Mouse (Mus musculus) CH12.LX (cell line): Measurements from ENCODE around the gene Ptprd. TPM values are rescaled to one million over a fixed set of nuclear protein-coding genes. Genes with fewer than 3 reads are reported as not detected.

Experiments used
- DNase-seq: peaks from one replicate; pipeline ENCODE4 v3.0.0-alpha.2; 2013; ENCODE audit errors: extremely low read depth
- H3K27ac ChIP-seq: 2 replicates; pipeline ENCODE4 v1.5.1; 2012; ENCODE audit warnings: low read depth, mild to moderate bottlenecking, control low read depth, moderate library complexity; ENCODE audit not compliant: insufficient read depth
- H3K27me3 ChIP-seq: replicated peaks from 2 replicates; pipeline ENCODE3; 2012; ENCODE audit warnings: inconsistent platforms
- H3K36me3 ChIP-seq, 2 experiments: replicated peaks in 1 of 2; 2 replicates each; pipeline versions ENCODE3 to v1.6.1; 2012; ENCODE audit warnings: inconsistent platforms in 1 of 2, low read length in 1 of 2, mild to moderate bottlenecking in 1 of 2, mixed read lengths in 1 of 2, moderate library complexity in 1 of 2; ENCODE audit not compliant: control insufficient read depth in 1 of 2, insufficient read depth in 1 of 2
- H3K4me1 ChIP-seq, 2 experiments: 2 replicates each; pipeline ENCODE4 v1.6.1; 2012; ENCODE audit warnings: inconsistent platforms in 1 of 2, moderate library complexity in 1 of 2; ENCODE audit not compliant: insufficient read depth in 2 of 2, control insufficient read depth in 1 of 2
- H3K4me2 ChIP-seq: 2 replicates; pipeline ENCODE4 v1.6.1; 2012; ENCODE audit warnings: low read depth, mild to moderate bottlenecking, control low read depth; ENCODE audit not compliant: poor library complexity, insufficient read depth, severe bottlenecking
- H3K4me3 ChIP-seq, 3 experiments: fragments of 150-350 bp in 1 of 3; sonication (generic) in 1 of 3; replicated peaks in 1 of 3; 2 replicates each; pipeline versions ENCODE3 to v1.5.1; 2011 to 2012; ENCODE audit warnings: low read depth in 2 of 3, low read length in 2 of 3, mild to moderate bottlenecking in 2 of 3, moderate library complexity in 2 of 3, control low read depth in 1 of 3, improper control_type of control experiment in 1 of 3, inconsistent platforms in 1 of 3, mixed read lengths in 1 of 3; ENCODE audit not compliant: poor library complexity in 1 of 3
- H3K79me2 ChIP-seq: replicated peaks from 2 replicates; pipeline ENCODE4 v1.6.1; 2012; ENCODE audit warnings: mild to moderate bottlenecking, moderate library complexity; ENCODE audit not compliant: control insufficient read depth, poor library complexity, insufficient read depth, severe bottlenecking; ENCODE audit errors: extremely low read depth
- H3K9ac ChIP-seq: 2 replicates; pipeline ENCODE4 v1.6.1; 2012; ENCODE audit warnings: low read depth, mild to moderate bottlenecking, control low read depth, moderate library complexity; ENCODE audit not compliant: insufficient read depth
- H3K9me3 ChIP-seq: replicated peaks from 2 replicates; pipeline ENCODE3; 2012; ENCODE audit warnings: low read length, inconsistent platforms, mixed read lengths
- CTCF ChIP-seq, 2 experiments: IDR thresholded peaks in 1 of 2; conservative IDR thresholded peaks in 1 of 2; 2 replicates each; pipeline ENCODE4 v1.5.1; 2011 to 2012; ENCODE audit warnings: low read depth in 2 of 2, low read length in 2 of 2, improper control_type of control experiment in 1 of 2, inconsistent platforms in 1 of 2, mild to moderate bottlenecking in 1 of 2, moderate library complexity in 1 of 2
- E2F4 ChIP-seq: IDR thresholded peaks from 2 replicates; pipeline ENCODE4 v1.6.1; 2011; ENCODE audit warnings: low read depth, low read length, improper control_type of control experiment; ENCODE audit not compliant: insufficient replicate concordance
- ETS1 ChIP-seq: conservative IDR thresholded peaks from 2 replicates; pipeline ENCODE4 v1.6.1; 2012; ENCODE audit warnings: low read depth, mild to moderate bottlenecking, inconsistent platforms, low read length, improper control_type of control experiment, moderate library complexity
- JUND ChIP-seq: conservative IDR thresholded peaks from 2 replicates; pipeline ENCODE4 v1.6.1; 2011; ENCODE audit warnings: low read depth, low read length, improper control_type of control experiment
- KAT2A ChIP-seq: IDR thresholded peaks from 2 replicates; pipeline ENCODE4 v1.6.1; 2012; ENCODE audit warnings: low read length, improper control_type of control experiment, inconsistent platforms; ENCODE audit not compliant: insufficient replicate concordance
- MAFK ChIP-seq: IDR thresholded peaks from 2 replicates; pipeline ENCODE4 v1.6.1; 2011; ENCODE audit warnings: low read length, improper control_type of control experiment; ENCODE audit not compliant: insufficient replicate concordance
- MAZ ChIP-seq: IDR thresholded peaks from 2 replicates; pipeline ENCODE4 v1.6.1; 2012; ENCODE audit warnings: low read depth, mild to moderate bottlenecking, inconsistent platforms, low read length, improper control_type of control experiment, moderate library complexity
- MEF2A ChIP-seq: IDR thresholded peaks from 2 replicates; pipeline ENCODE4 v1.6.1; 2014; ENCODE audit warnings: low read depth, mild to moderate bottlenecking, inconsistent platforms, low read length, improper control_type of control experiment, borderline replicate concordance
- MYC ChIP-seq: IDR thresholded peaks from 2 replicates; pipeline ENCODE4 v1.6.1; 2011; ENCODE audit warnings: low read depth, mild to moderate bottlenecking, improper control_type of control experiment, low read length
- PAX5 ChIP-seq: IDR thresholded peaks from 2 replicates; pipeline ENCODE4 v1.6.1; 2012; ENCODE audit warnings: low read length, inconsistent platforms, mixed read lengths
- RCOR1 ChIP-seq: conservative IDR thresholded peaks from 2 replicates; pipeline ENCODE4 v1.6.1; 2012; ENCODE audit warnings: low read depth, mild to moderate bottlenecking, inconsistent platforms, low read length, improper control_type of control experiment
- SMC3 ChIP-seq: IDR thresholded peaks from 2 replicates; pipeline ENCODE4 v1.6.1; 2011; ENCODE audit warnings: low read depth, low read length, improper control_type of control experiment
- TBP ChIP-seq: conservative IDR thresholded peaks from 2 replicates; pipeline ENCODE4 v1.6.1; 2011; ENCODE audit warnings: low read depth, low read length, improper control_type of control experiment
- TCF12 ChIP-seq: IDR thresholded peaks from 2 replicates; pipeline ENCODE4 v1.6.1; 2014; ENCODE audit warnings: low read depth, mild to moderate bottlenecking, inconsistent platforms, low read length, improper control_type of control experiment
- USF2 ChIP-seq: conservative IDR thresholded peaks from 2 replicates; pipeline ENCODE4 v1.6.1; 2011; ENCODE audit warnings: low read depth, low read length, improper control_type of control experiment
- ZKSCAN1 ChIP-seq: IDR thresholded peaks from 2 replicates; pipeline ENCODE4 v1.6.1; 2012; ENCODE audit warnings: low read depth, inconsistent platforms, low read length, improper control_type of control experiment, borderline replicate concordance
- ZNF384 ChIP-seq: IDR thresholded peaks from 2 replicates; pipeline ENCODE4 v1.6.1; 2012; ENCODE audit warnings: low read depth, low read length, improper control_type of control experiment, inconsistent platforms
- dilution Hi-C: fragments of 300-500 bp; cut with MboI; formaldehyde crosslinking; loops from 2 replicates; pipeline ENCODE4 v1.14.3; 2020; ENCODE audit warnings: low sequenced_read_pairs; ENCODE audit not compliant: extremely low pct_unique_long_range_greater_than_20kb, extremely low pct_ligation_motif_present
- in situ Hi-C: fragments of 300-500 bp; cut with MboI; formaldehyde crosslinking; loops from 3 replicates; pipeline ENCODE4 v1.14.3; 2019; ENCODE audit warnings: low sequenced_read_pairs, low pct_ligation_motif_present, low pct_unique_long_range_greater_than_20kb, mixed read lengths
- polyA plus RNA-seq: library from polyadenylated mRNA; unstranded; fragments of >175 nt; gene quantifications from 2 replicates; pipeline ENCODE4 v1.2.1, GENCODE M21; 2012; ENCODE audit warnings: low read depth; ENCODE audit not compliant: insufficient read length
- total RNA-seq, 2 experiments: library from RNA; depleted of rRNA; stranded (reverse); fragments of 300-350 nt in 1 of 2; fragments of >200 nt in 1 of 2; gene quantifications; 2 replicates each; pipeline ENCODE4 v1.2.3; 2012 to 2014

Gene Ptprd
- total and polyA plus RNA-seq, 3 experiments, result not detected

GRCm38 (mm10) chr4:77327198-77327597, 884.6 kb downstream of the Ptprd start:
- no peak for DNase-seq
- dilution Hi-C loops, result no loop called here

GRCm38 (mm10) chr4:77317060-77317680, 894.6 kb downstream of the Ptprd start:
- no peaks in the 10 kb centered on the region for H3K36me3 ChIP-seq
- H3K27me3 ChIP-seq, result no peaks in the 10 kb centered on the region
- in situ Hi-C loops, result no loop called here
- H3K9ac ChIP-seq, result no peak overlapping the region
- no peak for TF ChIP-seq MEF2A
- no peak for TF ChIP-seq KAT2A
- no peak for TF ChIP-seq ZNF384
- TF ChIP-seq TBP, result no peak
- TF ChIP-seq ZKSCAN1, result no peak
- TF ChIP-seq RCOR1, result no peak
- TF ChIP-seq MYC, result no peak
- no peak for TF ChIP-seq USF2
- TF ChIP-seq MAFK, result no peak
- TF ChIP-seq MAZ, result no peak
- TF ChIP-seq, all 38 proteins: peak for 0
- Histone ChIP-seq H3K27ac (no peak overlapping the region), H3K4me3 (no peak overlapping the region), H3K79me2 (no peaks in the 10 kb centered on the region), H3K9me3 (peaks cover 23% of the 10 kb centered on the region), H3K4me2 (no peak overlapping the region), H3K4me1 (no peaks in the 10 kb centered on the region)
- DNase-seq, result no peak
- dilution Hi-C loops, result no loop called here

More at GRCm38 (mm10) chr4:77327198-77327597, 884.6 kb downstream of the Ptprd start:
- in situ Hi-C loops, result no loop called here
- Histone ChIP-seq H3K9me3 (peaks cover 15% of the 10 kb centered on the region), H3K9ac (no peak overlapping the region), H3K4me3 (no peak overlapping the region), H3K4me1 (no peaks in the 10 kb centered on the region), H3K36me3 (no peaks in the 10 kb centered on the region), H3K27ac (no peak overlapping the region), H3K79me2 (no peaks in the 10 kb centered on the region), H3K4me2 (no peak overlapping the region), H3K27me3 (no peaks in the 10 kb centered on the region)
- no peak for TF ChIP-seq PAX5
- TF ChIP-seq CTCF (conservative IDR thresholded peaks at IDR 0.05 in 1 of 2, IDR thresholded peaks at IDR 0.05 in 1 of 2; ENCODE audit: low read depth in 2 of 2, low read length in 2 of 2), result no peak
- TF ChIP-seq MYC, result no peak
- TF ChIP-seq TCF12, result no peak
- TF ChIP-seq MAFK, result no peak
- no peak for TF ChIP-seq MAZ
- no peak for TF ChIP-seq JUND
- TF ChIP-seq SMC3, result no peak
- no peak for TF ChIP-seq MEF2A
- TF ChIP-seq ETS1, result no peak
- TF ChIP-seq E2F4, result no peak
- TF ChIP-seq, all 38 proteins: peak for 0
